25 mouse cellular contexts compared by ENCODE assay signal in genomic region chr13:53805872-53806271, GRCm38 (mm10).
DNase-seq lines count a peak whose midpoint lies in the region; ATAC-seq and TF ChIP-seq lines count a peak whose summit lies in the region.
"Had no signal": no experiment of that assay in that cellular context is flagged by ENCODE, and none has a peak within 500 bp of the region (broad histone marks: within the 10 kb centered on the region; RNA-seq: fewer than 3 reads in every experiment).

No protein-coding gene starts in this region.

- H3K27ac ChIP-seq in forebrain, embryonic 13.5 days, result no peak overlapping the region
- H3K27ac ChIP-seq in forebrain, embryonic 10.5 days, result no peak overlapping the region
- H3K27ac ChIP-seq in midbrain, embryonic 14.5 days (replicated peaks; ENCODE audit: low read depth, low read length), result no peak overlapping the region
- no peak overlapping the region for H3K27ac ChIP-seq in midbrain, embryonic 10.5 days (replicated peaks)
- H3K27ac ChIP-seq in forebrain, postnatal 0 days (ENCODE audit: low read depth, low read length), result no peak overlapping the region
- no peak overlapping the region for H3K27ac ChIP-seq in heart, embryonic 12.5 days (ENCODE audit: poor library complexity, severe bottlenecking)
- H3K27ac ChIP-seq: heart, embryonic 15.5 days; hindbrain, embryonic 10.5 days; hindbrain, embryonic 13.5 days; intestine, embryonic 15.5 days had no signal

- no peak for TF ChIP-seq CTCF in forebrain, postnatal 0 days (IDR thresholded peaks at IDR 0.05; ENCODE audit: low read depth)

- no peak overlapping the region for H3K4me2 ChIP-seq in forebrain, embryonic 13.5 days
- H3K4me2 ChIP-seq in midbrain, embryonic 14.5 days (ENCODE audit: low read length), result no peak overlapping the region
- H3K4me2 ChIP-seq in forebrain, postnatal 0 days (ENCODE audit: low read depth), result no peak overlapping the region
- H3K4me2 ChIP-seq in heart, embryonic 12.5 days, result no peak overlapping the region
- H3K4me2 ChIP-seq: heart, embryonic 11.5 days; heart, embryonic 15.5 days; hindbrain, embryonic 13.5 days; intestine, embryonic 15.5 days had no signal

- no peak overlapping the region for H3K4me3 ChIP-seq in forebrain, embryonic 13.5 days
- H3K4me3 ChIP-seq in forebrain, embryonic 10.5 days, result no peak overlapping the region
- no peak overlapping the region for H3K4me3 ChIP-seq in midbrain, embryonic 14.5 days (replicated peaks; ENCODE audit: low read depth, low read length)
- no peak overlapping the region for H3K4me3 ChIP-seq in midbrain, embryonic 10.5 days
- no peak overlapping the region for H3K4me3 ChIP-seq in forebrain, postnatal 0 days (ENCODE audit: low read depth, low read length)
- H3K4me3 ChIP-seq in heart, embryonic 12.5 days, result no peak overlapping the region
- H3K4me3 ChIP-seq: heart, embryonic 15.5 days; hindbrain, embryonic 10.5 days; hindbrain, embryonic 13.5 days; intestine, embryonic 15.5 days had no signal

- DNase-seq in forebrain, embryonic 10.5 days (ENCODE audit: extremely low spot score, low spot score), result no peak
- peak; percentile 28 for DNase-seq in midbrain, embryonic 14.5 days
- no peak for DNase-seq in midbrain, embryonic 10.5 days (ENCODE audit: low spot score)
- DNase-seq in forebrain, postnatal 0 days, result peak; percentile 35
- DNase-seq: adrenal gland, adult 2 months; adrenal gland, postnatal 14 days; cerebellum, adult 18-20 months; cerebellum, adult 9-10 months; cerebellum, postnatal 14 days; gastrocnemius, postnatal 14 days; heart, adult 11 months; heart, postnatal 10 days; heart, postnatal 36 days; kidney, adult 11 months; kidney, adult 8-10 months had no signal

- ATAC-seq in forebrain, embryonic 13.5 days, result peak; percentile 65
- no peak for ATAC-seq in midbrain, embryonic 14.5 days (ENCODE audit: low FRiP score, low TSS enrichment)
- ATAC-seq in forebrain, postnatal 0 days, result peak; percentile 83
- ATAC-seq in heart, embryonic 12.5 days (ENCODE audit: insufficient number of reproducible peaks, low FRiP score), result no peak
- ATAC-seq: hindbrain, embryonic 16.5 days; intestine, embryonic 15.5 days; Patski had no signal

- peaks cover 68% of the 10 kb centered on the region for H3K27me3 ChIP-seq in forebrain, embryonic 13.5 days
- H3K27me3 ChIP-seq in forebrain, embryonic 10.5 days (ENCODE audit: poor library complexity, severe bottlenecking), result peaks cover 24% of the 10 kb centered on the region
- H3K27me3 ChIP-seq in midbrain, embryonic 14.5 days (ENCODE audit: control insufficient read depth, insufficient read depth, low read length), result no peaks in the 10 kb centered on the region
- no peaks in the 10 kb centered on the region for H3K27me3 ChIP-seq in midbrain, embryonic 10.5 days (ENCODE audit: low read depth, poor library complexity, severe bottlenecking)
- H3K27me3 ChIP-seq in forebrain, postnatal 0 days (ENCODE audit: insufficient read depth, low read length), result peaks cover 10% of the 10 kb centered on the region; the same call in 1 of the 2 replicates
- H3K27me3 ChIP-seq in heart, embryonic 12.5 days (replicated peaks), result peaks cover 5% of the 10 kb centered on the region; the same call in 1 of the 2 replicates
- H3K27me3 ChIP-seq: heart, embryonic 15.5 days; intestine, embryonic 15.5 days had no signal

- no peaks in the 10 kb centered on the region for H3K36me3 ChIP-seq in forebrain, embryonic 13.5 days (ENCODE audit: poor library complexity, severe bottlenecking)
- H3K36me3 ChIP-seq in forebrain, embryonic 10.5 days (replicated peaks), result no peaks in the 10 kb centered on the region
- H3K36me3 ChIP-seq in midbrain, embryonic 14.5 days (ENCODE audit: control insufficient read depth, insufficient read depth, low read length), result no peaks in the 10 kb centered on the region
- no peaks in the 10 kb centered on the region for H3K36me3 ChIP-seq in midbrain, embryonic 10.5 days
- H3K36me3 ChIP-seq in forebrain, postnatal 0 days (ENCODE audit: insufficient read depth), result no peaks in the 10 kb centered on the region
- no peaks in the 10 kb centered on the region for H3K36me3 ChIP-seq in heart, embryonic 12.5 days
- H3K36me3 ChIP-seq: G1E; heart, embryonic 15.5 days; hindbrain, embryonic 10.5 days; hindbrain, embryonic 13.5 days; intestine, embryonic 15.5 days had no signal

- H3K4me1 ChIP-seq in forebrain, embryonic 13.5 days, result peaks cover 35% of the 10 kb centered on the region
- peaks cover 26% of the 10 kb centered on the region for H3K4me1 ChIP-seq in forebrain, embryonic 10.5 days
- H3K4me1 ChIP-seq in midbrain, embryonic 14.5 days (ENCODE audit: control insufficient read depth, insufficient read depth, low read length), result no peaks in the 10 kb centered on the region
- H3K4me1 ChIP-seq in midbrain, embryonic 10.5 days, result peaks cover 12% of the 10 kb centered on the region
- 0 out of 2 replicates have a peak, but pooled peaks cover 7% of the 10 kb centered on the region for H3K4me1 ChIP-seq in forebrain, postnatal 0 days (ENCODE audit: insufficient read depth)
- peaks cover 11% of the 10 kb centered on the region for H3K4me1 ChIP-seq in heart, embryonic 12.5 days (replicated peaks)

- H3K9ac ChIP-seq in forebrain, embryonic 13.5 days, result no peak overlapping the region
- H3K9ac ChIP-seq in midbrain, embryonic 14.5 days (replicated peaks; ENCODE audit: low read length), result no peak overlapping the region
- H3K9ac ChIP-seq in forebrain, postnatal 0 days, result no peak overlapping the region
- H3K9ac ChIP-seq in heart, embryonic 12.5 days, result no peak overlapping the region
- H3K9ac ChIP-seq: heart, embryonic 15.5 days; hindbrain, embryonic 13.5 days; intestine, embryonic 15.5 days had no signal

- H3K9me3 ChIP-seq in forebrain, embryonic 13.5 days (replicated peaks), result no peaks in the 10 kb centered on the region; the same call in 1 of the 2 replicates
- no peaks in the 10 kb centered on the region for H3K9me3 ChIP-seq in forebrain, embryonic 10.5 days
- H3K9me3 ChIP-seq in midbrain, embryonic 14.5 days (ENCODE audit: control insufficient read depth, low read length), result no peaks in the 10 kb centered on the region
- H3K9me3 ChIP-seq in midbrain, embryonic 10.5 days (replicated peaks), result no peaks in the 10 kb centered on the region
- H3K9me3 ChIP-seq in forebrain, postnatal 0 days (ENCODE audit: low read length), result no peaks in the 10 kb centered on the region
- no peaks in the 10 kb centered on the region for H3K9me3 ChIP-seq in heart, embryonic 12.5 days (replicated peaks)
- H3K9me3 ChIP-seq: heart, embryonic 15.5 days; hindbrain, embryonic 10.5 days; hindbrain, embryonic 13.5 days; intestine, embryonic 15.5 days had no signal

- WGBS in forebrain, embryonic 13.5 days, result 23% methylated on average over 4 of the region's 4 CpGs
- WGBS in forebrain, embryonic 10.5 days, result 53% methylated on average over 4 of the region's 4 CpGs
- 42% methylated on average over 4 of the region's 4 CpGs for WGBS in midbrain, embryonic 14.5 days
- WGBS in midbrain, embryonic 10.5 days, result 62% methylated on average over 4 of the region's 4 CpGs
- 22% methylated on average over 4 of the region's 4 CpGs for WGBS in forebrain, postnatal 0 days
- WGBS in heart, embryonic 12.5 days, result 66% methylated on average over 4 of the region's 4 CpGs

Comparison
In these comparisons a context has a peak if more than half of its experiments do, and no peak if none do; other contexts are left out.
1. DNase-seq: peak in midbrain, embryonic 14.5 days (single experiment) and forebrain, postnatal 0 days (single experiment); none in forebrain, embryonic 10.5 days (single experiment) and midbrain, embryonic 10.5 days (single experiment).
2. ATAC-seq: peak in forebrain, embryonic 13.5 days (single experiment) and forebrain, postnatal 0 days (single experiment); none in midbrain, embryonic 14.5 days (single experiment) and heart, embryonic 12.5 days (single experiment).